Mouse (Mus musculus): ENCODE data around the gene Tbx10.

GRCm38 (mm10) chr19:3948546-3948945, 44.0 kb upstream of the Tbx10 start:
- no peak for TF ChIP-seq ZC3H11A (IDR thresholded peaks at IDR 0.05; ENCODE audit: borderline replicate concordance, low read depth, low read length)
- no peak for TF ChIP-seq CHD2 (IDR thresholded peaks at IDR 0.05; ENCODE audit: low read depth, low read length)
- no peak for TF ChIP-seq MAFK (IDR thresholded peaks at IDR 0.05; ENCODE audit: insufficient read depth, low read depth, low read length)
